Mouse (Mus musculus): ENCODE measurements at regions not wholly inside any gene's neighbourhood (a gene's known extent, or its start where the extent isn't known, plus 50 kb on each side); places are given as distances from the start of the nearest gene placed in this dataset.

GRCm38 (mm10) chr9:61207423-61208150 is 164.6 kb upstream of the Tle3 start:
- no peak for TF ChIP-seq POLR2A (IDR thresholded peaks at IDR 0.05; ENCODE audit: low read depth, low read length)
- no peak for TF ChIP-seq CTCF (IDR thresholded peaks at IDR 0.05; ENCODE audit: borderline replicate concordance, insufficient read depth, low read length)

Data from embryonic fibroblast, embryonic 13.5 days (primary cell).